Mouse (Mus musculus) MEL (cell line): ENCODE data around the gene Ocel1.

Source experiments
- POLR2A ChIP-seq, 2 experiments: IDR thresholded peaks; 2 replicates each; pipeline ENCODE4 v1.6.1; 2011 to 2012; ENCODE audit warnings: low read length in 2 of 2, mild to moderate bottlenecking in 2 of 2, control low read depth in 1 of 2, improper control_type of control experiment in 1 of 2, low read depth in 1 of 2, moderate library complexity in 1 of 2; ENCODE audit not compliant: control insufficient read depth in 1 of 2, insufficient read depth in 1 of 2, poor library complexity in 1 of 2
- TAL1 ChIP-seq: IDR thresholded peaks from 2 replicates; pipeline ENCODE4 v1.6.1; 2012; ENCODE audit warnings: mild to moderate bottlenecking, inconsistent platforms, low read length, moderate library complexity, mixed read lengths
- TCF12 ChIP-seq: IDR thresholded peaks from 2 replicates; pipeline ENCODE4 v1.6.1; 2014; ENCODE audit warnings: low read depth, mild to moderate bottlenecking, inconsistent platforms, low read length, improper control_type of control experiment, moderate library complexity
- USF2 ChIP-seq, 2 experiments: IDR thresholded peaks; 2 replicates each; pipeline ENCODE4 v1.6.1; 2011 to 2012; ENCODE audit warnings: improper control_type of control experiment in 2 of 2, low read length in 2 of 2, borderline replicate concordance in 1 of 2, inconsistent platforms in 1 of 2, low read depth in 1 of 2, mild to moderate bottlenecking in 1 of 2; ENCODE audit not compliant: insufficient read depth in 1 of 2
- ZKSCAN1 ChIP-seq: IDR thresholded peaks from 2 replicates; pipeline ENCODE4 v1.6.1; 2012; ENCODE audit warnings: low read depth, mild to moderate bottlenecking, inconsistent platforms, low read length, improper control_type of control experiment, moderate library complexity

DNA sequence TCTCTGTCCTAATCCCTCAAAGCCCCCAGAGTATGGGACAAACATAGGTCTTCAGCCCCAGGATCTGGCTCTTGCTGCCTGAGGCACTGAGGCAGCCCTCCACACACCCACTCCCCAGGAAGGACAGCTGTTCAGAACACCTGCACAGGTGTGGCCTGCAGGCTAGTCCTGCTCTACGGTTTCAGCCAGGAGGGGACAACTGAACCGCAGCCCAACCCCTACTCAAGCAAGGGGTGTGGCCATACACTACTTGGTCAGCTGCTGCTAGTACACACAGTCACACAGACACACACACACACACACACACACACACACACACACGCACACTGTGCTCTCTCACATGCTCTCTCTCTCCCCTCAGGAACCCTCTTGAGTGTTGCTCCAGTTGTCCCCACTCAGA is 12.8 kb downstream of the Ocel1 start:
- TF ChIP-seq ZKSCAN1 (no peak), TAL1 (no peak), USF2 (IDR thresholded peaks at IDR 0.05; ENCODE audit: borderline replicate concordance in 1 of 2, insufficient read depth in 1 of 2, low read depth in 1 of 2, low read length in 2 of 2) (no peak), POLR2A (IDR thresholded peaks at IDR 0.05; ENCODE audit: control insufficient read depth in 1 of 2, insufficient read depth in 1 of 2, low read depth in 1 of 2, low read length in 2 of 2, poor library complexity in 1 of 2) (no peak), TCF12 (no peak)
